Mouse (Mus musculus): ENCODE results near the gene Serf2. TPM values are rescaled to one million over a fixed set of nuclear protein-coding genes. Genes with fewer than 3 reads are reported as not detected.
A peak's percentile ranks its signal among the peaks of the same experiment; 100 is the strongest.

The Serf2 gene
- 547 and 575 TPM in 2 replicates for polyA plus RNA-seq (2012; ENCODE audit: insufficient read depth, insufficient read length, missing spikeins)

DNA sequence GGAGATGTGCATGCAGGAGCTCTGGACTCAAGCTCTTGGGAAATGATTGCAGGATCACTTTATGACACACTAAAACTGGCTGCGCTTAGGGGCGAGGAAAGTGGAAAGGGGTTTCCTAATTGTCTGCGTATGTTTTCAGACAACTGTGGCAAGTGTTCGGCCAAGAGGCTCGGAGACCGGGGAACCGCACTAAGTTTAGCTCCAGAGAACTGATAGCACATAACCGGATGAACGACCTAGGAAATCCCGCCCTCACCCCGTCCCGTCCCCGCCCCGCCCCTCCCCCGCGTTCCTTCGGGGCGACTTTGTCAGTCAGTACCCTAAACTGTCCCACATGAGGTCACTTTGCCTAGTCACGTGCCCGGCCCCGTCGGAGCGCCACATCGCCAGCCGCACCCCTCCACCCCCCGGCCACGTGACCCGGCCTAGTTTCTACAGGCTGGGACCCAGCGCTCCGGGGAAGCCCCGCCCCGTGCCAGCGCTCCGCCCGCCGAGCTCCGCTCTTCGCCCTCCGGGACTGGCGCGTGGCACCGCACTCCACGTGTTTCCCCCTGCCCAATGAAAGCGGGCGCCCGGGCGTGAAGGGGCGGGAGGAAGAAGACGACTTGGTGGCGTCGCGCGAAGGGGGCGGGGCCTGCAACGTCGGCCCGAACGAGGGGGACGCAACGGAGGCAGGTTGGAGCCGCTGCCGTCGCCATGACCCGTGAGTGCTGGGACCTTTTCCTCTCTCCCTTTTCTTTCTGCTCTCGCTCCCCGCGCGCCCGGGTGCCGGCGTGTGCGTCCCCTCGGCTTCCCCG is at the start of gene Serf2:
Serf2 (plus strand) TSS at position 457 of the 797 bp plus-strand sequence.
- peak within 1 kb of the TSS; percentile 83 for H3K4me3 ChIP-seq (ENCODE audit: insufficient read depth, low read length)
- no peak for TF ChIP-seq CTCF (IDR thresholded peaks at IDR 0.05; ENCODE audit: low read depth, low read length)
- TF ChIP-seq POLR2A (IDR thresholded peaks at IDR 0.05; ENCODE audit: borderline replicate concordance, low read depth, low read length): no peak
- peak within 1 kb of the TSS; percentile 78 for H3K27ac ChIP-seq (ENCODE audit: insufficient read depth, low read depth, low read length)
- peaks cover 35% of the 10 kb centered on the region for H3K4me1 ChIP-seq (ENCODE audit: control insufficient read depth, insufficient read depth, low read length)

DNA sequence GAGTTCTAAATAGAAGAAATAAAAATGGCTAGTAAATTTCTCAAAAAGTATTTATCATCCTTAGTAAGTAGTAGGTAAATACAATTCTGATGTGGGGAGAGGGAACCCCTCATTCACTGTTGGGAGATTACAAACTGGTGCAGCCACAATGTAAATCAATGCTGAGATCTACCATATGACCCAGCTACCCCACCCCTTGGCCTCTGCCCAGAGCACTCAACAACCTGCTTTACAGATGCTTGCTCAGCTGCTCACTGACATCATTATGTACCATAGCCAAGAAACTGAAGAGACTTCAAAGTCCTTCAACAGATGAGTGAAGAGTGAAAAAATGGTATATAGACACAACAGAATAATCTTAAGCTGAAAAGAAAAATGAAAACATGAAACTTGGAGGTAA is 45.7 kb upstream of the Serf2 start:
- no peak overlapping the region for H3K27ac ChIP-seq (ENCODE audit: insufficient read depth, low read depth, low read length)
- no peak overlapping the region for H3K4me3 ChIP-seq (ENCODE audit: insufficient read depth, low read length)
- no peak for TF ChIP-seq POLR2A (IDR thresholded peaks at IDR 0.05; ENCODE audit: borderline replicate concordance, low read depth, low read length)
- no peak for TF ChIP-seq CTCF (IDR thresholded peaks at IDR 0.05; ENCODE audit: low read depth, low read length)
- no peaks in the 10 kb centered on the region for H3K4me1 ChIP-seq (ENCODE audit: control insufficient read depth, insufficient read depth, low read length)

DNA sequence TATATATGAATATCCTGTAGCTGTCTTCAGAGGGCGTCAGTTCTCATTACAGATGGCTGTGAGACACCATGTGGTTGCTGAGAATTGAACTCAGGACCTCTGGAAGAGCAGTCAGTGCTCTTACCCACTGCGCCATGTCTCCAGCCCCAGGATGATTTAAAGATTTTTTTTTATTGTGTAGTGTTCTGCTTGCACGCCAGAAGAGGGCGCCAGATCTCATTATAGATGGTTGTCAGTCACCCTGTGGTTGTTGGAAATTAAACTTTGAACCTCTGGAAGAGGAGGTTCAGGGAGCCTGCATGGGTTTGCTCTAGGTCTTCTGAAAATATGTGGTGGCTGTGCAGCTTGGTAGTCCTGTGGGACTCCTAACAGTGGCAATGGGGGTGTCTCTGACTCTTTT is 40.8 kb upstream of the Serf2 start:
- Histone ChIP-seq H3K27ac (ENCODE audit: insufficient read depth, low read depth, low read length) (no peak overlapping the region), H3K4me1 (ENCODE audit: control insufficient read depth, insufficient read depth, low read length) (peaks cover 6% of the 10 kb centered on the region), H3K4me3 (ENCODE audit: insufficient read depth, low read length) (no peak overlapping the region)
- peak; percentile 36; the same call in 1 of the 2 replicates for TF ChIP-seq CTCF (IDR thresholded peaks at IDR 0.05; ENCODE audit: low read depth, low read length)
- TF ChIP-seq POLR2A (IDR thresholded peaks at IDR 0.05; ENCODE audit: borderline replicate concordance, low read depth, low read length): no peak

DNA sequence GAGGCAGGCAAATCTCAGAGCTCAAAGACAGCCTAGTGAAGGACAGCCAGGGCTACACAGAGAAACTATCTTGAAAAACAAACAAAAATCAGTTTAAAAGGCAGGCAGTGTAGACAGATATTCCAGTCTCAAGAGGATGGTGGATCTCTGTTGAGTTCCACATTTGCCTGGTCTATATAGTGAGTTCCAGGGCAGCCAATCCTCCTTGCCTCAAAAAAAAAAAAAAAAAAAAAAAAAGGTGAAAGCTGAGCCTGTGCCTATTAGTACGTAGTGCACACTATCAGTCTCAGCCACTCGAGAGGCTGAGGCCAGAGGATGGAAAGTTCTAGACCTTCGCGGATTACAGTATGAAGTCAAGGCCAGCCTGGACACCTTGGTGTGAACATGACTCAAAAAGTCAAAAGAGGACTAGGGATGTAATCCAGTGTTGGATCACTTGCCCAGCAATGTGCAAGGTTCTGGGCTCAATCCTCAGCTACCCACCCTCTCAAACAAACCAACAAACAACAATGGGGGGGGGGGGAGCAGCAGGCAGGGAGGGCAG is 36.1 kb upstream of the Serf2 start:
- peak overlapping the region; percentile 87 for H3K4me3 ChIP-seq (ENCODE audit: insufficient read depth, low read length)
- H3K4me1 ChIP-seq (ENCODE audit: control insufficient read depth, insufficient read depth, low read length): peaks cover 17% of the 10 kb centered on the region
- peak overlapping the region; percentile 87 for H3K27ac ChIP-seq (ENCODE audit: insufficient read depth, low read depth, low read length)
- TF ChIP-seq POLR2A (IDR thresholded peaks at IDR 0.05; ENCODE audit: borderline replicate concordance, low read depth, low read length): no peak
- no peak for TF ChIP-seq CTCF (IDR thresholded peaks at IDR 0.05; ENCODE audit: low read depth, low read length)

DNA sequence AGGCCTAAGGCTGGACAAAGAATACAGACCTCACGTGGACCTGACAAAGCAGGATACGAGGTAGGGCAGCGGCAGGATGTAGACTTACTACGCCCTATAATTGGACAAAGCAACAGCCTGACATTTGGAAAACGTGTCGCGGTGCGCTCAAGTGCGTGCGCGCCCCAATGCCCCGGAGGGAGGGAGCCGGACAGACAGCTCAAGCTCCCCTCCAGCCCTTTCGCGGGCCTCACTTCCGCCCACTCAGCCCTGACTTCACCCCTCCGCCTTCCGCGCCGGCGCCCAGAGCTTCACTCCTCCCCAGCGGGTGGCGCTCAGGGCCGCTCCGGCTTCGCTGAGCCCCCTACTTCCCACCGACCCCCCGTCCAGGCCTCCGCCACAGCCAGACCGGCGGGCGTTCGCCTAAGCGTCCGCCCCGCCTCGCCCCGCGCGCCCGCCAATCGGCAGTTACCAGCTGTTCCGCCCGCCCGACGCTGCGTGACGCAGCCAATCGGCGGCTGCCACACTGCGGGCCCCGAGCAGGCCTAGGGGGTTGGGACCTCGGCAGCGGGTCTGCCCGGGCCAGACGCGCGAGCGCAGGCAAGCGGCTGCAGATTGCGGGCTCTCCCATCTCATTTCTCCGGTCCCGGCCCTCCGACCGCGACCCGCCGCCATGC is 35.5 kb upstream of the Serf2 start, which contains the start of the genes Pdia3 and Catsper2:
Pdia3 (plus strand) TSS at position 389 of the 656 bp plus-strand sequence.
Catsper2 (minus strand) TSS at position 406 of the 656 bp plus-strand sequence.
- Histone ChIP-seq H3K4me3 (ENCODE audit: insufficient read depth, low read length) (peak within 1 kb of the TSS; percentile 98), H3K27ac (ENCODE audit: insufficient read depth, low read depth, low read length) (peak within 1 kb of the TSS; percentile 89), H3K4me1 (ENCODE audit: control insufficient read depth, insufficient read depth, low read length) (peaks cover 20% of the 10 kb centered on the region)
- TF ChIP-seq CTCF (IDR thresholded peaks at IDR 0.05; ENCODE audit: low read depth, low read length) (no peak), POLR2A (IDR thresholded peaks at IDR 0.05; ENCODE audit: borderline replicate concordance, low read depth, low read length) (0 out of 2 replicates have a peak, but pooled peaks have one; percentile 35)

DNA sequence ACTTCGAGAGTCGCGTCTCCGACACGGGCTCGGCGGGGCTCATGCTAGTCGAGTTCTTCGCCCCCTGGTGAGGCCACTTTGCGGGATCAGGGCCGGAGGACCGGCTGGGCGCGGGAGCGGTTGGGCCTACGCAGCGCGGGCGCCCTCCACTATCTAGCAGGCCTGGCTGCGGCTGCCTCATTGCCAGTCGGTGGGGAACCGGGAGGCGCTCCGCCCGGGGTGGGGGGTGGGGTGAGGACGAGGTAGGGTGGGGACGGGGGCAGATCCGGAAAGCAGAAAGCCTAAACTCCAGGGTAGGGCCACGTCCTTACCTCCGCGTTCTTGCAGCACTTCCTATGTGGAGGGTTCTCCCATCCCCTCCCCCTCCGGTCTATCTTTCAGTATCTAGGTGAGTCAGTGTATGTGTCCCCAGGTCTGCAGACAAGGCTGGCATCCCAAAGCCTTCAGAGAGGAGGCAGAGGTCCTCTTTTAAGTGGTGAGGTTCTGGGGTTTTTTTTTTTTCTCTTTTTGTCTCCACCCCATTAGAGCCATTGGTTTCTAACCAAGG is 34.8 kb upstream of the Serf2 start:
- H3K4me3 ChIP-seq (ENCODE audit: insufficient read depth, low read length): peak overlapping the region; percentile 98
- TF ChIP-seq CTCF (IDR thresholded peaks at IDR 0.05; ENCODE audit: low read depth, low read length) (no peak), POLR2A (IDR thresholded peaks at IDR 0.05; ENCODE audit: borderline replicate concordance, low read depth, low read length) (no peak)
- H3K27ac ChIP-seq (ENCODE audit: insufficient read depth, low read depth, low read length): peak overlapping the region; percentile 89
- peaks cover 25% of the 10 kb centered on the region for H3K4me1 ChIP-seq (ENCODE audit: control insufficient read depth, insufficient read depth, low read length)

DNA sequence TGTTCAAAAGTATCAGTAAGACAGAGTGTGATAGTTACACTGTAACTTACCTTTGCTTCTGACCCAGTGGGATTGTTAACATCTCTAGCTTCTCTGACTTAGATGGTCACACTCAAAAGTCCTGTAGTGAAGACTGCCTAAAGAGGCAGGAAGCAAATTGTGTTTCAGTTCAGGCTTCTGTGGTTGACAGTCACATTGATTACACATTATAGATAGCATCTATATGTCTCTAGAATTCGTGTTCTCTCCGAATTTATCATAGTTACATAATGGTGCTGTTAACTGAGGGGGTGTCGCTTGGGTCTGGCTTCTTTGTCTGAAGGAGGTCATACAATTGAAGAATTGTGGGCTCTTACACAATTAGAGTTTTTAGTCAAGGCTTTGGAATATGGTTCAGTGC is 33.9 kb upstream of the Serf2 start:
- peak overlapping the region; percentile 37 for H3K4me3 ChIP-seq (ENCODE audit: insufficient read depth, low read length)
- H3K27ac ChIP-seq (ENCODE audit: insufficient read depth, low read depth, low read length): no peak overlapping the region
- H3K4me1 ChIP-seq (ENCODE audit: control insufficient read depth, insufficient read depth, low read length): peaks cover 25% of the 10 kb centered on the region
- no peak for TF ChIP-seq POLR2A (IDR thresholded peaks at IDR 0.05; ENCODE audit: borderline replicate concordance, low read depth, low read length)
- TF ChIP-seq CTCF (IDR thresholded peaks at IDR 0.05; ENCODE audit: low read depth, low read length): no peak

DNA sequence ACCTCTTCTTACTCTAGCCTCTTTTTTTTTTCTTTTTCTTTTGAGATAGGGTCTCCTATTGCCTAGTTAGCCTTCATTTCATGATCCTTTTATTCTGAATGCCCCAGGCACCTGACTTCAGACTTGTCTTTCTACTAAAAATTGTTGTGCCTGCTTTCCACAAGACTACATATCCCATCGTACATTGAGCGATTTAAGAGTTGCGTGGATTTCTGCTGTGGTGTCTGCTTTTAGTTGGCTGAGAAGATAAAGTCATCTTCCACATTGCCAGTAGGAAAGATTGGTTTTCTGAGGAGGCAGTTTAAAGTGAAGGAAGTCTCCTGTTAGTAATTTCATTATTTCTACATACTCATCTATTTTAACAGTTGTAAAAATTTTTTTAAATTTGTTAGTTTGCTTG is 33.4 kb upstream of the Serf2 start:
- Histone ChIP-seq H3K27ac (ENCODE audit: insufficient read depth, low read depth, low read length) (no peak overlapping the region), H3K4me1 (ENCODE audit: control insufficient read depth, insufficient read depth, low read length) (peaks cover 25% of the 10 kb centered on the region), H3K4me3 (ENCODE audit: insufficient read depth, low read length) (peak overlapping the region; percentile 42)
- TF ChIP-seq CTCF (IDR thresholded peaks at IDR 0.05; ENCODE audit: low read depth, low read length): no peak
- no peak for TF ChIP-seq POLR2A (IDR thresholded peaks at IDR 0.05; ENCODE audit: borderline replicate concordance, low read depth, low read length)

DNA sequence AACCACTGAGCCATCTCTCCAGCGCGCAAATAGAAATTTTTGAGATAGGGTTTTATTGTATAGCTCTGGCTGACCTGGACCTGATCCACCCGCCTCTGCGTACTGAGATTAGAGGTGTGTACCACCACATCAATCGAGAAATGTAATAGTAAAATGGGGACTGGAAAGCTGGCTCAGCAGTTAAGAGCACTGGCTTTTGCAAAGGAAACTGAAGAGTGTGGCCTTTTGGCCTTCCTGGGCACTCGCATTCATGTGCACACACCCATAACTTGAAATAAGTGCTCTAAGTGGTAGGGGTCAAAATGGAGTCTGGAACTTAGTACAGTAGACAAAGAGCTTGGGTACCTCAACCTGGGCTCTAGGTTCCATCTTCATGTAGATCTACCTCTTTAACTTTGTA is 32.6 kb upstream of the Serf2 start:
- peaks cover 25% of the 10 kb centered on the region for H3K4me1 ChIP-seq (ENCODE audit: control insufficient read depth, insufficient read depth, low read length)
- H3K4me3 ChIP-seq (ENCODE audit: insufficient read depth, low read length): no peak overlapping the region; the same call in 1 of the 2 replicates
- TF ChIP-seq CTCF (IDR thresholded peaks at IDR 0.05; ENCODE audit: low read depth, low read length) (no peak), POLR2A (IDR thresholded peaks at IDR 0.05; ENCODE audit: borderline replicate concordance, low read depth, low read length) (no peak)
- H3K27ac ChIP-seq (ENCODE audit: insufficient read depth, low read depth, low read length): no peak overlapping the region

All from bone marrow macrophage, adult 2 months (primary cell).